Mouse (Mus musculus): ENCODE results near the gene Secisbp2. TPM values are rescaled to one million over a fixed set of nuclear protein-coding genes. Genes with fewer than 3 reads are reported as not detected.

Gene Secisbp2
- total RNA-seq (2023), result 10 to 100 TPM; 55.4 to 62.6 TPM

GRCm38 (mm10) chr13:51651408-51652064 lies at the start of gene Secisbp2:
Gene Secisbp2 (plus strand): TSS chr13:51651697.

GRCm38 (mm10) chr13:51644829-51645789 lies 6.4 kb upstream of the Secisbp2 start, which contains the start of gene Cks2:
Gene Cks2 (plus strand): TSS chr13:51645232.

Other genes with a start within 250 kb of the Secisbp2 start
- gene S1pr3, start 243.1 kb upstream of the Secisbp2 start, total RNA-seq (2023), result under 1 TPM; 0.18 to 0.50 TPM
- gene Shc3, start 82.3 kb upstream of the Secisbp2 start, total RNA-seq (2023), result not detected
- gene Cks2, start 6.5 kb upstream of the Secisbp2 start, total RNA-seq (2023), result 10 to 100 TPM; 18.6 to 25.2 TPM
- 100 to 1,000 TPM; 224 to 243 TPM for gene Sema4d, start 142.1 kb downstream of the Secisbp2 start, total RNA-seq (2023)
- 1 to 10 TPM; 2.8 to 5.3 TPM for gene Gadd45g, start 195.0 kb downstream of the Secisbp2 start, total RNA-seq (2023)

All from T-cell, adult 66 days (primary cell).